In the genomic region with DNA sequence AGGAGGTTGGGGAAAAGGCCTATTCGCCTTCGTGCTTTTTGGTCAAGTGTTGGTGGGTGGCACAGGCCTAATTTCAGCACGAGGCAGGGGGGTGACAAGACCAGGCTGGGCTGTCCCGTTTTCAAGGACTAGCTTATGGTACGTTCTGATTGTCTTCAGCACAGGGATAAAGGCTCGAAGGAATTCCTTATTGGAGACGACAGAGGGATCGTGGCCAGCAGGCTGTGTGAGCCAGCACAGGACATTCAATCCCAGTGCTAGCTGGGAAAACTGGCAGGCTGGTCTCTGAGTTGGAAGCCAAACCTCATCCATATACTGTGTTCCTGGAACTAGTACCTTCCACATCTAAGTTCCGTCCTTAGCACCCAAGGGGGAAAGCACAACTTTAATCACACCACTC, we compare ENCODE assay signal across 9 mouse cellular contexts. TPM values are rescaled to one million over a fixed set of nuclear protein-coding genes. Genes with fewer than 3 reads are reported as not detected.
DNase-seq lines count a peak whose midpoint lies in the region; ATAC-seq and TF ChIP-seq lines count a peak whose summit lies in the region.
"Had no signal": no experiment of that assay in that cellular context is flagged by ENCODE, and none has a peak within 500 bp of the region (broad histone marks: within the 10 kb centered on the region; RNA-seq: fewer than 3 reads in every experiment).

No protein-coding gene starts in this region.

- 6% methylated on average over 9 of the region's 9 CpGs for WGBS in kidney, embryonic 15.5 days
- 4% methylated on average over 9 of the region's 9 CpGs for WGBS in forebrain, embryonic 16.5 days
- WGBS in limb, embryonic 12.5 days: 9% methylated on average over 9 of the region's 9 CpGs
- WGBS in olfactory bulb, adult 2 months: 3% methylated on average over 9 of the region's 9 CpGs

- DNase-seq in kidney, adult 8-10 months: no peak
- DNase-seq in spleen, adult 18-20 months: no peak

- no peaks in the 10 kb centered on the region for H3K27me3 ChIP-seq in kidney, embryonic 15.5 days
- H3K27me3 ChIP-seq in forebrain, embryonic 16.5 days (replicated peaks; ENCODE audit: control insufficient read depth, insufficient read depth, low read length): no peaks in the 10 kb centered on the region
- H3K27me3 ChIP-seq in limb, embryonic 12.5 days: no peaks in the 10 kb centered on the region

- TF ChIP-seq CTCF in bone marrow macrophage, adult 2 months (IDR thresholded peaks at IDR 0.05; ENCODE audit: low read depth, low read length): no peak
- TF ChIP-seq CTCF in olfactory bulb, adult 2 months (IDR thresholded peaks at IDR 0.05; ENCODE audit: insufficient read depth, low read depth, low read length): no peak

- H3K9ac ChIP-seq in kidney, embryonic 15.5 days: peak overlapping the region; percentile 82
- H3K9ac ChIP-seq in forebrain, embryonic 16.5 days (replicated peaks; ENCODE audit: low read depth, low read length): peak overlapping the region; percentile 96
- peak overlapping the region; percentile 93 for H3K9ac ChIP-seq in limb, embryonic 12.5 days (replicated peaks)

- peak overlapping the region; percentile 95 for H3K27ac ChIP-seq in kidney, embryonic 15.5 days
- H3K27ac ChIP-seq in bone marrow macrophage, adult 2 months (ENCODE audit: insufficient read depth, low read depth, low read length): peak overlapping the region; percentile 97
- H3K27ac ChIP-seq in forebrain, embryonic 16.5 days (ENCODE audit: low read length): peak overlapping the region; percentile 92
- H3K27ac ChIP-seq in limb, embryonic 12.5 days: peak overlapping the region; percentile 93
- peak overlapping the region; percentile 92 for H3K27ac ChIP-seq in olfactory bulb, adult 2 months (ENCODE audit: insufficient read depth, low read depth, low read length)

- H3K4me3 ChIP-seq in kidney, embryonic 15.5 days (replicated peaks): peak overlapping the region; percentile 97
- H3K4me3 ChIP-seq in bone marrow macrophage, adult 2 months (ENCODE audit: insufficient read depth, low read length): peak overlapping the region; percentile 93
- H3K4me3 ChIP-seq in forebrain, embryonic 16.5 days (replicated peaks; ENCODE audit: low read length): peak overlapping the region; percentile 63
- H3K4me3 ChIP-seq in limb, embryonic 12.5 days (replicated peaks): peak overlapping the region; percentile 84
- peak overlapping the region; percentile 67 for H3K4me3 ChIP-seq in olfactory bulb, adult 2 months (ENCODE audit: insufficient read depth, low read depth, low read length)

- TF ChIP-seq POLR2A in bone marrow macrophage, adult 2 months (IDR thresholded peaks at IDR 0.05; ENCODE audit: borderline replicate concordance, low read depth, low read length): no peak
- no peak for TF ChIP-seq POLR2A in olfactory bulb, adult 2 months (IDR thresholded peaks at IDR 0.05; ENCODE audit: insufficient read depth, low read depth, low read length)

- peak overlapping the region; percentile 74 for H3K4me2 ChIP-seq in kidney, embryonic 15.5 days
- H3K4me2 ChIP-seq in forebrain, embryonic 16.5 days (ENCODE audit: low read length): peak overlapping the region; percentile 85
- peak overlapping the region; percentile 80 for H3K4me2 ChIP-seq in limb, embryonic 12.5 days

- peaks cover 21% of the 10 kb centered on the region for H3K36me3 ChIP-seq in kidney, embryonic 15.5 days
- H3K36me3 ChIP-seq in forebrain, embryonic 16.5 days (ENCODE audit: control insufficient read depth, insufficient read depth): peaks cover 14% of the 10 kb centered on the region
- peaks cover 23% of the 10 kb centered on the region for H3K36me3 ChIP-seq in limb, embryonic 12.5 days

- H3K4me1 ChIP-seq in kidney, embryonic 15.5 days: peaks cover 40% of the 10 kb centered on the region
- H3K4me1 ChIP-seq in bone marrow macrophage, adult 2 months (ENCODE audit: control insufficient read depth, insufficient read depth, low read length): peaks cover 30% of the 10 kb centered on the region
- peaks cover 25% of the 10 kb centered on the region for H3K4me1 ChIP-seq in forebrain, embryonic 16.5 days (replicated peaks; ENCODE audit: control insufficient read depth, insufficient read depth, low read length)
- peaks cover 30% of the 10 kb centered on the region for H3K4me1 ChIP-seq in limb, embryonic 12.5 days (replicated peaks)
- H3K4me1 ChIP-seq in olfactory bulb, adult 2 months (ENCODE audit: control insufficient read depth, insufficient read depth, low read length): peaks cover 11% of the 10 kb centered on the region

- peak; percentile 4; the same call in 1 of the 2 replicates for ATAC-seq in kidney, embryonic 15.5 days (replicated peaks; ENCODE audit: low FRiP score)
- peak; percentile 30; the same call in 1 of the 2 replicates for ATAC-seq in forebrain, embryonic 16.5 days
- ATAC-seq in limb, embryonic 12.5 days (ENCODE audit: insufficient number of reproducible peaks, insufficient read depth, low FRiP score, low TSS enrichment, low read depth): peak; percentile 16; the same call in 1 of the 2 replicates
- ATAC-seq in monocyte, adult 5-6 weeks (replicated peaks; ENCODE audit: insufficient number of reproducible peaks, low FRiP score, low TSS enrichment, poor library complexity, severe bottlenecking): no peak; the same call in 1 of the 2 replicates

- H3K9me3 ChIP-seq in kidney, embryonic 15.5 days (replicated peaks): no peaks in the 10 kb centered on the region
- no peaks in the 10 kb centered on the region for H3K9me3 ChIP-seq in forebrain, embryonic 16.5 days (ENCODE audit: control insufficient read depth, low read length)
- no peaks in the 10 kb centered on the region for H3K9me3 ChIP-seq in limb, embryonic 12.5 days

RNA-seq across cellular contexts. Expression of gene Erp29, which starts 0.6 kb away (rescaled TPM):
- polyA plus RNA-seq in kidney, embryonic 15.5 days (2015; fragmentation: Nextera tagmentation; extraction: Ambion mirVana): 165 and 174 TPM in 2 replicates
- polyA plus RNA-seq in bone marrow macrophage, adult 2 months (2012; ENCODE audit: insufficient read depth, insufficient read length, missing spikeins): 365 and 401 TPM in 2 replicates
- 142 and 159 TPM in 2 replicates for polyA plus RNA-seq in forebrain, embryonic 16.5 days (2015; fragmentation: Nextera tagmentation; extraction: Ambion mirVana)
- polyA plus RNA-seq in limb, embryonic 12.5 days (2016; fragmentation: Nextera tagmentation; extraction: Ambion mirVana): 115 and 118 TPM in 2 replicates
- polyA plus RNA-seq in olfactory bulb, adult 2 months (2012; ENCODE audit: insufficient read depth, insufficient read length, low replicate concordance, missing spikeins): 277 TPM in 1 of 2 replicates, not detected in the other
- 290 to 464 TPM (median 461 TPM) in 3 replicates for total RNA-seq in monocyte, adult 5-6 weeks (2017)

RNA-seq across cellular contexts. Expression of gene Tmem116, which starts 1.2 kb away (rescaled TPM):
- polyA plus RNA-seq in kidney, embryonic 15.5 days (2015; fragmentation: Nextera tagmentation; extraction: Ambion mirVana): 6.7 and 8.5 TPM in 2 replicates
- 2.3 and 2.8 TPM in 2 replicates for polyA plus RNA-seq in bone marrow macrophage, adult 2 months (2012; ENCODE audit: insufficient read depth, insufficient read length, missing spikeins)
- polyA plus RNA-seq in forebrain, embryonic 16.5 days (2015; fragmentation: Nextera tagmentation; extraction: Ambion mirVana): 1.2 and 1.9 TPM in 2 replicates
- 0.81 and 2.3 TPM in 2 replicates for polyA plus RNA-seq in limb, embryonic 12.5 days (2016; fragmentation: Nextera tagmentation; extraction: Ambion mirVana)
- not detected in 2 replicates for polyA plus RNA-seq in olfactory bulb, adult 2 months (2012; ENCODE audit: insufficient read depth, insufficient read length, low replicate concordance, missing spikeins)
- 0.53 TPM in 1 of 3 replicates, not detected in the others for total RNA-seq in monocyte, adult 5-6 weeks (2017)

RNA-seq across cellular contexts. Expression of gene Adam1b, which starts 50.3 kb away (rescaled TPM):
- polyA plus RNA-seq in kidney, embryonic 15.5 days (2015; fragmentation: Nextera tagmentation; extraction: Ambion mirVana): 0.08 and 0.22 TPM in 2 replicates
- not detected in 2 replicates for polyA plus RNA-seq in bone marrow macrophage, adult 2 months (2012; ENCODE audit: insufficient read depth, insufficient read length, missing spikeins)
- 0.08 TPM in 1 of 2 replicates, not detected in the other for polyA plus RNA-seq in forebrain, embryonic 16.5 days (2015; fragmentation: Nextera tagmentation; extraction: Ambion mirVana)
- polyA plus RNA-seq in limb, embryonic 12.5 days (2016; fragmentation: Nextera tagmentation; extraction: Ambion mirVana): 0.06 TPM in 1 of 2 replicates, not detected in the other
- not detected in 2 replicates for polyA plus RNA-seq in olfactory bulb, adult 2 months (2012; ENCODE audit: insufficient read depth, insufficient read length, low replicate concordance, missing spikeins)
- total RNA-seq in monocyte, adult 5-6 weeks (2017): 0.57 TPM in 1 of 3 replicates, not detected in the others
- polyA plus RNA-seq: brain, embryonic 14.5 days had no signal

RNA-seq across cellular contexts. Expression of gene Naa25, which starts 55.2 kb away (rescaled TPM):
- polyA plus RNA-seq in kidney, embryonic 15.5 days (2015; fragmentation: Nextera tagmentation; extraction: Ambion mirVana): 43.7 and 44.5 TPM in 2 replicates
- polyA plus RNA-seq in bone marrow macrophage, adult 2 months (2012; ENCODE audit: insufficient read depth, insufficient read length, missing spikeins): 9.9 and 14.0 TPM in 2 replicates
- 61.7 and 66.8 TPM in 2 replicates for polyA plus RNA-seq in forebrain, embryonic 16.5 days (2015; fragmentation: Nextera tagmentation; extraction: Ambion mirVana)
- polyA plus RNA-seq in limb, embryonic 12.5 days (2016; fragmentation: Nextera tagmentation; extraction: Ambion mirVana): 41.2 and 41.9 TPM in 2 replicates
- not detected in 2 replicates for polyA plus RNA-seq in olfactory bulb, adult 2 months (2012; ENCODE audit: insufficient read depth, insufficient read length, low replicate concordance, missing spikeins)
- total RNA-seq in monocyte, adult 5-6 weeks (2017): 11.7 to 38.6 TPM (median 24.4 TPM) in 3 replicates
